Mouse (Mus musculus) liver, embryonic 16.5 days (tissue): ENCODE measurements around the gene Gm20532. TPM values are rescaled to one million over a fixed set of nuclear protein-coding genes. Genes with fewer than 3 reads are reported as not detected.

Source experiments
- ATAC-seq: fragments of 200-750 bp; cut with Nextera tagmentation; 2 replicates; pipeline ENCODE4 v1.8.0; 2017; ENCODE audit warnings: low read depth, mild to moderate bottlenecking, moderate number of reproducible peaks, moderate library complexity
- H3K27ac ChIP-seq: fragments of 300-500 bp; sonication (generic); 2 replicates; pipeline ENCODE4 v1.5.1; 2014; ENCODE audit warnings: mild to moderate bottlenecking, low read length
- H3K27me3 ChIP-seq: fragments of 300-500 bp; sonication (generic); 2 replicates; pipeline ENCODE4 v1.6.1; 2014; ENCODE audit warnings: low read depth, low read length, mixed read lengths; ENCODE audit not compliant: control insufficient read depth, insufficient read depth
- H3K36me3 ChIP-seq: fragments of 300-500 bp; sonication (generic); 2 replicates; pipeline ENCODE4 v1.6.1; 2014; ENCODE audit warnings: mild to moderate bottlenecking; ENCODE audit not compliant: control insufficient read depth, insufficient read depth
- H3K4me1 ChIP-seq: fragments of 300-500 bp; sonication (generic); 2 replicates; pipeline ENCODE4 v1.6.1; 2014; ENCODE audit warnings: low read depth, low read length, mixed read lengths; ENCODE audit not compliant: control insufficient read depth
- H3K4me2 ChIP-seq: fragments of 300-500 bp; sonication (generic); 2 replicates; pipeline ENCODE4 v1.6.1; 2014; ENCODE audit warnings: low read depth, low read length, mixed read lengths
- H3K4me3 ChIP-seq: fragments of 300-500 bp; sonication (generic); 2 replicates; pipeline ENCODE4 v1.5.1; 2014; ENCODE audit warnings: low read depth, mild to moderate bottlenecking, low read length
- H3K9ac ChIP-seq: fragments of 300-500 bp; sonication (generic); 2 replicates; pipeline ENCODE4 v1.6.1; 2014; ENCODE audit warnings: low read depth, low read length
- H3K9me3 ChIP-seq: fragments of 300-500 bp; sonication (generic); replicated peaks from 2 replicates; pipeline ENCODE4 v1.6.1; 2016; ENCODE audit warnings: low read length; ENCODE audit not compliant: control insufficient read depth
- whole genome bisulfite sequencing: fragments of 180-500 bp; shearing (Covaris S2); extraction: QIAGEN DNeasy Blood & Tissue Kit; methylation state at CpG from one replicate; pipeline ENCODE4 v1.1.7; 2014; ENCODE audit not compliant: insufficient replicate concordance; 5-methylcytosine and 5-hydroxymethylcytosine counted together
- polyA plus RNA-seq: library from polyadenylated mRNA; unstranded; fragments of >200 nt; fragmentation: Nextera tagmentation; extraction: Ambion mirVana; gene quantifications from 2 replicates; pipeline ENCODE4 v1.2.1, GENCODE M21; 2015

The Gm20532 gene
- polyA plus RNA-seq, 1 experiment from 2014 or later, result not detected

GRCm38 (mm10) chr2:26595725-26596435 is 9.4 kb downstream of the Gm20532 start:
- WGBS, result 62% methylated on average over 11 of the region's 11 CpGs
- Histone ChIP-seq H3K4me3 (no peak overlapping the region), H3K9ac (no peak overlapping the region), H3K27me3 (no peaks in the 10 kb centered on the region), H3K36me3 (peaks cover 9% of the 10 kb centered on the region), H3K27ac (peak overlapping the region; percentile 47), H3K9me3 (no peaks in the 10 kb centered on the region), H3K4me2 (no peak overlapping the region), H3K4me1 (peaks cover 27% of the 10 kb centered on the region)
- no peak for ATAC-seq

DNA sequence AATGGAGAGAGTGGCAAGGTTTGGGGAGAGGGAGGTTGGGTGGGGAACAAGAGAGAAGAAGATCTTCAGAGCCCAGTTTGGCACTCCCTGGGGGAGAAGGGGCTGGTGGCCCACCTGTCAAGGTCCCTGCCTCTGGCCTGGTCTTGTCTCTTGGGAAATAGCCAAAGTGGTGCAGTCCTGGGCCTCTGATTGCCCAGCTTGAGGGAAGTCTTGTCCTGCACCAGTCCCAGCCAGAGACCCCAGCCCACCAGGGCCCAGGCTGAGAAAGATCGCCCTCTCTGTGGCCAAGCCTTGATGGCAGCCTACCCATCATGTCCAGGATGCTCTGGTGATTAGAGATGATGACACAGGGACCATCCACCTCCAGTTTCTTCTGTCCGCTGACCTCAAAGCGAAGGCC is 10.5 kb downstream of the Gm20532 start:
- H3K36me3 ChIP-seq, result peaks cover 9% of the 10 kb centered on the region
- peaks cover 27% of the 10 kb centered on the region for H3K4me1 ChIP-seq
- H3K27ac ChIP-seq, result no peak overlapping the region
- no peak overlapping the region for H3K4me2 ChIP-seq
- no peak overlapping the region for H3K4me3 ChIP-seq
- H3K9ac ChIP-seq, result no peak overlapping the region
- H3K27me3 ChIP-seq, result no peaks in the 10 kb centered on the region
- no peak for ATAC-seq
- H3K9me3 ChIP-seq, result no peaks in the 10 kb centered on the region
- WGBS, result 74% methylated on average over 3 of the region's 3 CpGs

DNA sequence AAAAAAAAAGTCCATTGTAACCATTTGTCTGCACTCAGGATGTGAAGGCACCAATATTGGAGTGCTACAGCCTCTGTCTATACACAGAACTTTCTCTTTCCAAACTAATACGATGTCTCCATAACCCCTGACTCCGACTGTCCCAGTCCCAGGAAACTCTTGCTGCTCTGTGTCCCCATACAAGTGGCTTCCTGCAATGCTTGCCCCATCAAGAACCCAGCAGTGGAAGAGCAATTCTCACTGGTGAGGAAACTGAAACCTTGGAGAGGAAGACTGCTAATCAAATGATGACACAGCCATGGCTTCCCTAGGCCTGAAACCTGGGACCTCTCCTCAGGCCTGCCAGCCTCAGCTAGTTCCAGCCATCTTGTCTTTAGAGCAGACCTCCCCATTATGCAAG is 11.4 kb downstream of the Gm20532 start:
- H3K9me3 ChIP-seq, result no peaks in the 10 kb centered on the region
- no peak overlapping the region for H3K4me2 ChIP-seq
- no peak for ATAC-seq
- peaks cover 9% of the 10 kb centered on the region for H3K36me3 ChIP-seq
- no peak overlapping the region for H3K9ac ChIP-seq
- 74% methylated on average over 2 of the region's 2 CpGs for WGBS
- no peak overlapping the region for H3K27ac ChIP-seq
- no peak overlapping the region for H3K4me3 ChIP-seq
- H3K4me1 ChIP-seq, result peaks cover 27% of the 10 kb centered on the region
- no peaks in the 10 kb centered on the region for H3K27me3 ChIP-seq

GRCm38 (mm10) chr2:26598462-26598861 is 12.0 kb downstream of the Gm20532 start:
- peaks cover 2% of the 10 kb centered on the region for H3K36me3 ChIP-seq
- H3K4me1 ChIP-seq, result peaks cover 27% of the 10 kb centered on the region
- H3K9ac ChIP-seq, result no peak overlapping the region
- no peak for ATAC-seq
- H3K4me3 ChIP-seq, result no peak overlapping the region
- H3K27me3 ChIP-seq, result no peaks in the 10 kb centered on the region
- 0 out of 2 replicates have a peak overlapping the region, but pooled peaks have one; percentile 37 for H3K27ac ChIP-seq
- no peaks in the 10 kb centered on the region for H3K9me3 ChIP-seq
- WGBS, result 57% methylated on average over 3 of the region's 3 CpGs
- no peak overlapping the region for H3K4me2 ChIP-seq

DNA sequence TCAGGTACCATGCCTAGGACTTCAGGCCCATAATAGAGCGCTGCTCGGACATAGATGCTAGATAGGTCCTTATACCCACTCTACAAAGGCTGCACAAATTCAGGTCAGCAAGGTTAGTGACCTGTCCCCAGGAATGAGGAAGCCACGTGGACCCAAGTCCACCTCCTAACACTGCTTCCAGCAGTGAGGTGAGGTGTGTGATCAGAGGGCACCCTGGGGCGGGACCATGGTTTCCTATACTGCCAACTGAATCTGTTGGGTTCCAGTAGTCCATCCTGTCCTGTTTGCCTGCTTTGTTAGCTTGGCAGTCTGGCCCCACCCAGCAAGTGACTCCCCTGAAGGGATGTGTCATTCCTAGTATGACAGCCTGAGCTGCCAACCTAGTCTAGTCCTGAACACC is 13.5 kb downstream of the Gm20532 start:
- peaks cover 14% of the 10 kb centered on the region for H3K27me3 ChIP-seq
- H3K4me2 ChIP-seq, result peak overlapping the region; percentile 22
- WGBS, result 65% methylated on average over 4 of the region's 4 CpGs
- ATAC-seq, result peak; percentile 44
- H3K27ac ChIP-seq, result peak overlapping the region; percentile 75
- no peaks in the 10 kb centered on the region for H3K9me3 ChIP-seq
- no peak overlapping the region for H3K9ac ChIP-seq
- no peak overlapping the region for H3K4me3 ChIP-seq
- H3K36me3 ChIP-seq, result no peaks in the 10 kb centered on the region; the same call in 1 of the 2 replicates
- H3K4me1 ChIP-seq, result peaks cover 22% of the 10 kb centered on the region

GRCm38 (mm10) chr2:26600664-26601063 is 14.2 kb downstream of the Gm20532 start:
- no peak overlapping the region for H3K4me2 ChIP-seq
- peak; percentile 67 for ATAC-seq
- H3K9me3 ChIP-seq, result no peaks in the 10 kb centered on the region
- peaks cover 18% of the 10 kb centered on the region for H3K4me1 ChIP-seq
- H3K27me3 ChIP-seq, result peaks cover 14% of the 10 kb centered on the region
- H3K9ac ChIP-seq, result no peak overlapping the region
- WGBS, result 53% methylated on average over 2 of the region's 2 CpGs
- peak overlapping the region; percentile 75 for H3K27ac ChIP-seq
- no peak overlapping the region for H3K4me3 ChIP-seq
- no peaks in the 10 kb centered on the region; the same call in 1 of the 2 replicates for H3K36me3 ChIP-seq

GRCm38 (mm10) chr2:26601595-26601994 is 15.2 kb downstream of the Gm20532 start:
- 59% methylated on average over 1 of the region's 1 CpGs for WGBS
- H3K4me2 ChIP-seq, result peak overlapping the region; percentile 70

DNA sequence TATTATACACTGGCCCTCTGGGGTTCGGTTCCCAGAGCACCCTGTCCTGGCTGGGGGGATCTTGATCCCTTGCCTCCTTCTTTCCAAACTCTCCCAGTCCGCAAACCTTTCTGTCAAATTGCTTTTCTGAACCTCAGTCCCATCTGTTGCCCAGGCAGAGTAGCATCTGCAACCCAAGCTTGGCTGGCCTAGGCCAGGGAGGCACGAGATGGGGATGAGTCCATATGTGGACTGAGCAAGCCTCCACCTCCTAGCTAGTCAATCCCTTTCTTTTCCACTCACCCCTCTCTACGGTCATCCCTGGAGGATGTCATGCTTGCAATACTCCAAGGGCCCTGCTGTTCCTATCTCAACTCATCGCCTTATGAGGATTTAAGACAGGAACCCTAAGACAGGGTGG is 16.2 kb downstream of the Gm20532 start:
- Histone ChIP-seq H3K4me3 (peak overlapping the region; percentile 66), H3K27ac (peak overlapping the region; percentile 64), H3K36me3 (no peaks in the 10 kb centered on the region), H3K4me2 (peak overlapping the region; percentile 70), H3K9ac (peak overlapping the region; percentile 72; the same call in 1 of the 2 replicates), H3K9me3 (no peaks in the 10 kb centered on the region), H3K4me1 (peaks cover 12% of the 10 kb centered on the region), H3K27me3 (peaks cover 14% of the 10 kb centered on the region)
- no peak for ATAC-seq
- WGBS, result 57% methylated on average over 5 of the region's 5 CpGs

More at GRCm38 (mm10) chr2:26601595-26601994, 15.2 kb downstream of the Gm20532 start:
- no peak for ATAC-seq
- H3K9me3 ChIP-seq, result no peaks in the 10 kb centered on the region
- peaks cover 12% of the 10 kb centered on the region for H3K4me1 ChIP-seq
- H3K4me3 ChIP-seq, result no peak overlapping the region
- H3K27me3 ChIP-seq, result peaks cover 14% of the 10 kb centered on the region
- peak overlapping the region; percentile 41 for H3K27ac ChIP-seq
- peak overlapping the region; percentile 21; the same call in 1 of the 2 replicates for H3K9ac ChIP-seq
- no peaks in the 10 kb centered on the region; the same call in 1 of the 2 replicates for H3K36me3 ChIP-seq

- Histone ChIP-seq H3K4me2 (peak overlapping the region; percentile 70), H3K36me3 (no peaks in the 10 kb centered on the region), H3K9ac (peak overlapping the region; percentile 72), H3K4me1 (peaks cover 12% of the 10 kb centered on the region), H3K4me3 (peak overlapping the region; percentile 66), H3K27me3 (peaks cover 14% of the 10 kb centered on the region), H3K27ac (peak overlapping the region; percentile 88), H3K9me3 (no peaks in the 10 kb centered on the region)
- 4% methylated on average over 6 of the region's 6 CpGs for WGBS
- ATAC-seq, result no peak
Observed at GRCm38 (mm10) chr2:26603159-26603558, 16.7 kb downstream of the Gm20532 start.
